Mouse (Mus musculus) E14TG2a.4 (cell line): ENCODE measurements around the gene Fez2.

ENCODE experiments used
- H3K27me3 ChIP-seq: 2 replicates; pipeline ENCODE4 v1.6.1; 2014; ENCODE audit warnings: low read length, control low read depth; ENCODE audit not compliant: insufficient read depth
- H3K36me3 ChIP-seq: 2 replicates; pipeline ENCODE4 v1.6.1; 2014; ENCODE audit warnings: low read length, control low read depth; ENCODE audit not compliant: insufficient read depth
- H3K4me1 ChIP-seq: replicated peaks from 2 replicates; pipeline ENCODE4 v1.6.1; 2014; ENCODE audit warnings: low read depth, low read length, control low read depth
- H3K4me3 ChIP-seq: replicated peaks from 2 replicates; pipeline ENCODE4 v1.5.1; 2014; ENCODE audit warnings: mild to moderate bottlenecking, low read length
- H3K9me3 ChIP-seq: 2 replicates; pipeline ENCODE4 v1.6.1; 2014; ENCODE audit warnings: low read length, control low read depth
- CTCF ChIP-seq: conservative IDR thresholded peaks from 2 replicates; pipeline ENCODE4 v1.5.1; 2014; ENCODE audit warnings: low read length
- NANOG ChIP-seq: IDR thresholded peaks from 2 replicates; pipeline ENCODE4 v1.6.1; 2014; ENCODE audit warnings: borderline replicate concordance, low read length, mixed read lengths
- POU5F1 ChIP-seq: IDR thresholded peaks from 2 replicates; pipeline ENCODE4 v1.6.1; 2014; ENCODE audit warnings: low read length, borderline replicate concordance

Fez2 gene

DNA sequence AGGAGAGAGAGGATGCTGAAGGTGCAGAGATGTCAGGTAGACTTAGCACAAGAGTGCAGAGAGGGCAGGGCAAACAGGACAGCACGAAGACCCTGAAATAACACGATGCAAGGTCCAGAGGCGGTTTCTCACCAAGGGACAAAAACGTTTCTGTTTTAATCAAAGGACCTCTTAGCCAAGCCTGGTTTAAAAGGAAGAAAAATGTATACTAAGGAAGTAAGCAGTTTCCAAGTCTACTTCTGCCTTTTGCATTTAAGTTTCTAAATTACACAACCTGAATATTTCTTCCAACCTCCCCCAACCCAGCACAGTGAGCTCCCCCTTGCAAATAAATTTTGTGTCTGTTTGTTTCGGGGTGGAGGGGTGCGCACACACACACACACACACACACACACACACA lies 44.8 kb downstream of the Fez2 start:
- no peak for TF ChIP-seq POU5F1
- no peak for TF ChIP-seq CTCF
- TF ChIP-seq NANOG, result no peak
- H3K27me3 ChIP-seq, result no peaks in the 10 kb centered on the region

GRCm38 (mm10) chr17:78370445-78370844 lies 47.5 kb downstream of the Fez2 start:
- no peaks in the 10 kb centered on the region for H3K27me3 ChIP-seq
- no peak overlapping the region for H3K4me3 ChIP-seq
- no peaks in the 10 kb centered on the region for H3K9me3 ChIP-seq
- no peak for TF ChIP-seq NANOG
- no peak for TF ChIP-seq POU5F1
- 0 out of 2 replicates have a peak, but pooled peaks cover 4% of the 10 kb centered on the region for H3K36me3 ChIP-seq
- no peaks in the 10 kb centered on the region for H3K4me1 ChIP-seq

More for the DNA sequence above, 44.8 kb downstream of the Fez2 start:
- Histone ChIP-seq H3K4me1 (no peaks in the 10 kb centered on the region), H3K36me3 (peaks cover 9% of the 10 kb centered on the region; the same call in 1 of the 2 replicates), H3K9me3 (no peaks in the 10 kb centered on the region), H3K4me3 (no peak overlapping the region)

DNA sequence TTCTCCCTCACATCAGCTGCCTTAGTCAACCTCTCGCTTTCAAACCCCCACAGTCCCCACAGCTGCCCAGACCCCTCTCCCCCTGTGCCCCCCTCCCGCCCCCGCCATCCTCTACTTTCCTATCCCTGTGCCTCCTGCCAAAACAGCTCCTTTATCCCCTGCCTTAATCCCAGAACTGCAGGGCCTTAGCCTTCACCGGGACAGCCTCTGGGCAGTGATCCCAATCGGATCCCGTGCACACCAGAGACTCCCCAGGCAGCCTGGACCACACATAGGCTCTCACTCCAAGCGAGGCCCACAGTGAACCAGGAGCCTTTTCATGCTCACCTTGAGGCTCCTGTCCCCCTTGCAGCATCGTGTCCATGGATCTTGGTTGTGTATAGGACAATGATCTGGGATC lies 49.5 kb downstream of the Fez2 start:
- H3K36me3 ChIP-seq, result no peaks in the 10 kb centered on the region
- TF ChIP-seq CTCF (no peak), NANOG (no peak), POU5F1 (no peak)
- H3K4me1 ChIP-seq, result no peaks in the 10 kb centered on the region
- no peaks in the 10 kb centered on the region for H3K9me3 ChIP-seq
- no peak overlapping the region for H3K4me3 ChIP-seq
- H3K27me3 ChIP-seq, result no peaks in the 10 kb centered on the region

DNA sequence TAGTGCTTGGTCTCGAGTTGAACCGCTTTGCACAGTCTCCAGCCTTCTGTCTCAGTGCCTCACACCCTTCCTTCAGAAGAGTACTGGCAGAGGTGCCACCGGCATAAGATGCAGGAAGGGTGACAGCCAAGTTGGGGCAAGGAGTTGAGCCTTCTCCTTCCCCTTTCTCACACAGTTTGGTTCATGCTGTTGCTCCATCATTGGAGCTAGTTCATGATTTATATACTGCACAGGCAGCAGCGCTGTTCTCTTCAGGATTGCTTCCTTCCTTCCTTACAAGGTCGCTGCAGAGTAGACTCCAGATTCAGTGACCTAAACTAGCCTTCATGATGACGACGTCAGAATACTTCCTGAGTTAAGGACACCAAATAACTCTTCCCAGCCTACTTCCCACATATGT lies 51.9 kb downstream of the Fez2 start:
- H3K4me3 ChIP-seq, result no peak overlapping the region
- H3K36me3 ChIP-seq, result no peaks in the 10 kb centered on the region
- no peaks in the 10 kb centered on the region for H3K9me3 ChIP-seq
- TF ChIP-seq NANOG (no peak), POU5F1 (no peak), CTCF (no peak)
- no peaks in the 10 kb centered on the region for H3K27me3 ChIP-seq
- H3K4me1 ChIP-seq, result no peaks in the 10 kb centered on the region

GRCm38 (mm10) chr17:78364555-78365302 lies 53.2 kb downstream of the Fez2 start:
- Histone ChIP-seq H3K9me3 (no peaks in the 10 kb centered on the region), H3K4me1 (no peaks in the 10 kb centered on the region), H3K4me3 (no peak overlapping the region), H3K36me3 (no peaks in the 10 kb centered on the region), H3K27me3 (no peaks in the 10 kb centered on the region)
- TF ChIP-seq NANOG, result no peak

DNA sequence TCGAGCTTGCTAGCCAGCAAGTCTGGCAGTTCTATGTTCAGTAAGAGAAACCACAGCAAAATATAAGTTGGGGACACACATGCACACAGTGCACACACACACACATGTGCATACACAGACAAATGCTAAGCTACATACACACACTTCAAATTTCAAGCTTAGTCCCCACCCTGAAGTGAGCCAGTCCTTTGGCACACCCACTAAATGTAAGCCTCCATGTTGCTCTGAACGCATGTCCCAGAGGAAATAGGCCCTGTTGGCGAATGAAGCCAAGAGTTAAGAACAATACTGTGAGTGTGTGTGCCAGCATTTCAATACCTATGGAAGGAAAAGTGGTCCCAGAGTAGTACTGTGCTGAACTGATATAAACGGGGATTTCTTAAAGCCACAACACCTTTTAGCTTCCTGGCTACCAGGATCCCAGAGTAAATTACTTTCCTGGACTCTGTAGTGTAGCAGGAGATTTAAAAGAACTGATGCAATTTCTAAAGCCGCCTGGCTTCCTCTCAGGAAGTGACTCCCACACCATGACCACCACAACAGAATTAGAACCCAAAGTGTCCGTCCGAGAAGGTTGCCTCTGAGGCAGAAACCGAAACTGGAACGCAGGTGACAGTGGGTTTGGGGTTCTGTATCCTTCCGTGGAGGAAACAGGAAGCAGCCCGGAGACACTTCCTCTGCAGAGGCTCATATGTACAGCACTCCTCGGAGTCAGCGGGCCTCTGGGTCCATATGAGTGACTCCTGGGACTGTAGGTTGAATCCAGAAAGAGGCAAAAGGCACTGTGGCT lies 55.8 kb downstream of the Fez2 start:
- H3K4me1 ChIP-seq, result no peaks in the 10 kb centered on the region
- no peaks in the 10 kb centered on the region for H3K27me3 ChIP-seq
- no peaks in the 10 kb centered on the region for H3K9me3 ChIP-seq
- no peak overlapping the region for H3K4me3 ChIP-seq
- no peak for TF ChIP-seq NANOG
- TF ChIP-seq POU5F1, result no peak
- TF ChIP-seq CTCF, result no peak
- no peaks in the 10 kb centered on the region for H3K36me3 ChIP-seq

- no peaks in the 10 kb centered on the region for H3K9me3 ChIP-seq
- H3K27me3 ChIP-seq, result no peaks in the 10 kb centered on the region
- no peaks in the 10 kb centered on the region for H3K36me3 ChIP-seq
- no peaks in the 10 kb centered on the region for H3K4me1 ChIP-seq
- H3K4me3 ChIP-seq, result no peak overlapping the region
- TF ChIP-seq CTCF (no peak), POU5F1 (no peak), NANOG (no peak)
Measured at GRCm38 (mm10) chr17:78358251-78358726, 59.7 kb downstream of the Fez2 start.

GRCm38 (mm10) chr17:78357753-78358152 lies 60.2 kb downstream of the Fez2 start:
- no peak for TF ChIP-seq NANOG
- no peak for TF ChIP-seq POU5F1
- TF ChIP-seq CTCF, result no peak
- no peaks in the 10 kb centered on the region for H3K4me1 ChIP-seq
- H3K9me3 ChIP-seq, result no peaks in the 10 kb centered on the region
- H3K27me3 ChIP-seq, result no peaks in the 10 kb centered on the region
- no peaks in the 10 kb centered on the region for H3K36me3 ChIP-seq
- H3K4me3 ChIP-seq, result no peak overlapping the region
